In the genomic region with DNA sequence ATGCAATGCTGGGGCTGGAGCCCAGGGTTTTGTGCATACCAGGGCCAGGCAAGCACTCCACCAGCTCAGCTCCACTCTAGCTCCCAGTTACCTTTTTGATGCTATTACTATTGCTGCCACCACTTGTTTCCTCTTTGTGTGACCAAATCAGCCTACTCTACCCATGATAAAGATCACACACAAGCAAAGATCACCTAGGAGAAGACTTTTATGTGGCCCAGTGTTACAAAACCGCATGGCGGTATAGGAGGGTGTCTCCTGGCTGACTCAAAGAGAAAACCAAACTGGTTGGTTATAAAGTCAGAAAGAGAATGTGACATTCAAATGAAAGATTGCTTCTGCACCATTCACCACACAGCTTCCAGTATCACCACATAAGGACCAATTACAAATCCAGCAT, we compare ENCODE assay signal across 28 mouse cellular contexts. TPM values are rescaled to one million over a fixed set of nuclear protein-coding genes. Genes with fewer than 3 reads are reported as not detected.
DNase-seq lines count a peak whose midpoint lies in the region; ATAC-seq and TF ChIP-seq lines count a peak whose summit lies in the region.
"Had no signal": no experiment of that assay in that cellular context is flagged by ENCODE, and none has a peak within 500 bp of the region (broad histone marks: within the 10 kb centered on the region; RNA-seq: fewer than 3 reads in every experiment).

No protein-coding gene starts in this region.

- no peaks in the 10 kb centered on the region for H3K36me3 ChIP-seq in CH12.LX (replicated peaks in 1 of 2; ENCODE audit: control insufficient read depth in 1 of 2, insufficient read depth in 1 of 2, low read length in 1 of 2)
- H3K36me3 ChIP-seq in kidney, embryonic 14.5 days (ENCODE audit: control insufficient read depth, insufficient read depth, low read length) = no peaks in the 10 kb centered on the region
- H3K36me3 ChIP-seq: heart, embryonic 12.5 days; hindbrain, embryonic 13.5 days; liver, embryonic 12.5 days; midbrain, embryonic 12.5 days had no signal

- peak; percentile 10 to 18 for DNase-seq in spleen, postnatal 36 days (ENCODE audit: low spot score in 2 of 2)
- DNase-seq in spleen, postnatal 4 days (ENCODE audit: low spot score in 2 of 2) = no peak
- DNase-seq in CH12.LX (ENCODE audit: extremely low read depth) = no peak
- peak; percentile 28 for DNase-seq in thymus, postnatal 25 days
- DNase-seq in frontal cortex, postnatal 14 days (ENCODE audit: low spot score in 2 of 2) = no peak
- DNase-seq in left cerebral cortex, postnatal 10 days (ENCODE audit: extremely low spot score in 1 of 2, low spot score in 2 of 2) = no peak
- DNase-seq: cerebellum, adult 9-10 months; cerebellum, postnatal 36 days; gastrocnemius, adult 2 months; heart, adult 2 months; heart, postnatal 4 days; kidney, adult 8-10 months; kidney, postnatal 14 days; left cerebral cortex, postnatal 4 days; liver, postnatal 0 days; lung, postnatal 36 days; retina, postnatal 1 day; right cerebral cortex, postnatal 14 days had no signal

- 0 out of 2 replicates have a peak, but pooled peaks have one; percentile 21 for TF ChIP-seq EP300 in CH12.LX (IDR thresholded peaks at IDR 0.05; ENCODE audit: low read length)

- no peaks in the 10 kb centered on the region for H3K9me3 ChIP-seq in CH12.LX (replicated peaks; ENCODE audit: low read length)
- H3K9me3 ChIP-seq in kidney, embryonic 14.5 days (ENCODE audit: control insufficient read depth, low read length) = no peaks in the 10 kb centered on the region
- H3K9me3 ChIP-seq: heart, embryonic 12.5 days; hindbrain, embryonic 13.5 days; liver, embryonic 12.5 days; midbrain, embryonic 12.5 days had no signal

- intact Hi-C loops in left cerebral cortex, postnatal 10 days (cut with DNase I) = no loop called here

- H3K4me2 ChIP-seq in CH12.LX (ENCODE audit: insufficient read depth, low read depth, poor library complexity, severe bottlenecking) = no peak overlapping the region
- H3K4me2 ChIP-seq in kidney, embryonic 14.5 days (replicated peaks; ENCODE audit: low read depth, low read length) = no peak overlapping the region
- H3K4me2 ChIP-seq: heart, embryonic 12.5 days; hindbrain, embryonic 13.5 days; liver, embryonic 12.5 days; midbrain, embryonic 12.5 days had no signal

- TF ChIP-seq CTCF in CH12.LX (conservative IDR thresholded peaks at IDR 0.05 in 1 of 2, IDR thresholded peaks at IDR 0.05 in 1 of 2; ENCODE audit: low read depth in 2 of 2, low read length in 2 of 2) = no peak

- WGBS in kidney, embryonic 14.5 days = 83% methylated on average over 2 of the region's 2 CpGs

- TF ChIP-seq POLR2A in CH12.LX (IDR thresholded peaks at IDR 0.05; ENCODE audit: low read depth, low read length) = no peak

- H3K27ac ChIP-seq in CH12.LX (ENCODE audit: insufficient read depth, low read depth) = no peak overlapping the region
- no peak overlapping the region for H3K27ac ChIP-seq in kidney, embryonic 14.5 days (ENCODE audit: low read depth, low read length)
- H3K27ac ChIP-seq: gastrocnemius, adult 2 months; heart, adult 2 months; hindbrain, embryonic 13.5 days; left cerebral cortex, adult 2 months; liver, embryonic 12.5 days; midbrain, embryonic 12.5 days had no signal

- peak; percentile 79 for ATAC-seq in megakaryocyte, adult 5-6 weeks (ENCODE audit: poor library complexity, severe bottlenecking)
- ATAC-seq in kidney, embryonic 14.5 days (ENCODE audit: low FRiP score, low TSS enrichment) = no peak
- ATAC-seq: forebrain, embryonic 14.5 days; liver, postnatal 0 days had no signal

- no peak for TF ChIP-seq RAD21 in CH12.LX (IDR thresholded peaks at IDR 0.05; ENCODE audit: low read depth, low read length)

- H3K79me2 ChIP-seq in CH12.LX (replicated peaks; ENCODE audit: control insufficient read depth, extremely low read depth, insufficient read depth, poor library complexity, severe bottlenecking) = no peaks in the 10 kb centered on the region

- dilution Hi-C loops in CH12.LX (cut with MboI; ENCODE audit: extremely low pct_ligation_motif_present, extremely low pct_unique_long_range_greater_than_20kb, low sequenced_read_pairs) = no loop called here

- H3K27me3 ChIP-seq in CH12.LX (replicated peaks) = no peaks in the 10 kb centered on the region
- H3K27me3 ChIP-seq in kidney, embryonic 14.5 days (ENCODE audit: control insufficient read depth, insufficient read depth, low read length) = no peaks in the 10 kb centered on the region
- H3K27me3 ChIP-seq: heart, embryonic 12.5 days; hindbrain, embryonic 13.5 days; liver, embryonic 12.5 days; midbrain, embryonic 12.5 days had no signal

- H3K4me3 ChIP-seq in CH12.LX (replicated peaks in 1 of 3; ENCODE audit: low read depth in 2 of 3, low read length in 2 of 3, poor library complexity in 1 of 3) = no peak overlapping the region
- no peak overlapping the region for H3K4me3 ChIP-seq in kidney, embryonic 14.5 days (ENCODE audit: low read length)
- H3K4me3 ChIP-seq: gastrocnemius, adult 2 months; heart, adult 2 months; heart, embryonic 12.5 days; hindbrain, embryonic 13.5 days; left cerebral cortex, adult 2 months; liver, embryonic 12.5 days; megakaryocyte, embryonic 14.5 days; midbrain, embryonic 12.5 days; myocyte had no signal

- no peak overlapping the region for H3K9ac ChIP-seq in CH12.LX (ENCODE audit: insufficient read depth, low read depth)
- H3K9ac ChIP-seq in kidney, embryonic 14.5 days (ENCODE audit: low read depth, low read length) = no peak overlapping the region
- H3K9ac ChIP-seq: heart, embryonic 12.5 days; hindbrain, embryonic 13.5 days; liver, embryonic 12.5 days; liver, postnatal 0 days; midbrain, embryonic 12.5 days had no signal

- H3K4me1 ChIP-seq in CH12.LX (ENCODE audit: control insufficient read depth in 1 of 2, insufficient read depth in 2 of 2) = peaks cover 0 to 7% of the 10 kb centered on the region in 2 experiments; a peak in 1 of 4 replicates
- H3K4me1 ChIP-seq in kidney, embryonic 14.5 days (ENCODE audit: control insufficient read depth, insufficient read depth, low read length) = no peaks in the 10 kb centered on the region
- H3K4me1 ChIP-seq: heart, embryonic 12.5 days; hindbrain, embryonic 13.5 days; liver, embryonic 12.5 days; megakaryocyte, embryonic 14.5 days; midbrain, embryonic 12.5 days had no signal

- in situ Hi-C loops in CH12.LX (cut with MboI; ENCODE audit: low pct_ligation_motif_present, low pct_unique_long_range_greater_than_20kb, low sequenced_read_pairs) = no loop called here

TF ChIP-seq in CH12.LX, 34 proteins besides CTCF, POLR2A, EP300 and RAD21:
- TF ChIP-seq IRF4 (IDR thresholded peaks at IDR 0.05; ENCODE audit: low read depth, low read length) (0 out of 2 replicates have a peak, but pooled peaks have one; percentile 39), KAT2A (IDR thresholded peaks at IDR 0.05; ENCODE audit: insufficient replicate concordance, low read length) (no peak)

RNA-seq across cellular contexts. Expression of gene Ywhaq, which starts 33.9 kb away (rescaled TPM):
- total RNA-seq in CH12.LX (2012; rRNA removed) = 217 and 253 TPM in 2 replicates
- total RNA-seq in CH12.LX (2014; rRNA removed) = 392 and 409 TPM in 2 replicates
- polyA plus RNA-seq in CH12.LX (2012; ENCODE audit: insufficient read length, low read depth) = 207 and 234 TPM in 2 replicates
- total RNA-seq in megakaryocyte, adult 5-6 weeks (2015) = 265 and 275 TPM in 2 replicates
- total RNA-seq in megakaryocyte, adult 5-6 weeks (2017) = 136 and 156 TPM in 2 replicates
- total RNA-seq in left cerebral cortex, postnatal 10 days (2021) = 100 to 1,000 TPM; 645 to 677 TPM
- 785 and 857 TPM in 2 replicates for polyA plus RNA-seq in kidney, embryonic 14.5 days (2014; fragmentation: Nextera tagmentation; extraction: Ambion mirVana)

Comparison
In these comparisons a context has a peak if more than half of its experiments do, and no peak if none do; other contexts are left out.
1. DNase-seq: peak in spleen, postnatal 36 days (2 of 2) and thymus, postnatal 25 days (single experiment); none in spleen, postnatal 4 days (0 of 2), CH12.LX (single experiment), frontal cortex, postnatal 14 days (0 of 2) and left cerebral cortex, postnatal 10 days (0 of 2).